Mouse (Mus musculus) left cerebral cortex, adult 8-10 months (tissue): ENCODE measurements around the gene Tmem234. TPM values are rescaled to one million over a fixed set of nuclear protein-coding genes. Genes with fewer than 3 reads are reported as not detected.
"Not testable (repeated sequence)": the region's sequence is repeated elsewhere in the genome, so short reads cannot be mapped to it uniquely, and the experiment has no call there.

Experiments
- DNase-seq, 2 experiments: peaks; one replicate each; pipeline ENCODE4 v3.0.0; 2022; ENCODE audit warnings: low spot score in 2 of 2
- total RNA-seq, 4 experiments: library from RNA; stranded (reverse); gene quantifications; 2 replicates each; pipeline ENCODE4 v1.2.4; 2022

Gene Tmem234
- total RNA-seq = 10 to 100 TPM; 86.5 to 90.9 (median 89.3) TPM

DNA sequence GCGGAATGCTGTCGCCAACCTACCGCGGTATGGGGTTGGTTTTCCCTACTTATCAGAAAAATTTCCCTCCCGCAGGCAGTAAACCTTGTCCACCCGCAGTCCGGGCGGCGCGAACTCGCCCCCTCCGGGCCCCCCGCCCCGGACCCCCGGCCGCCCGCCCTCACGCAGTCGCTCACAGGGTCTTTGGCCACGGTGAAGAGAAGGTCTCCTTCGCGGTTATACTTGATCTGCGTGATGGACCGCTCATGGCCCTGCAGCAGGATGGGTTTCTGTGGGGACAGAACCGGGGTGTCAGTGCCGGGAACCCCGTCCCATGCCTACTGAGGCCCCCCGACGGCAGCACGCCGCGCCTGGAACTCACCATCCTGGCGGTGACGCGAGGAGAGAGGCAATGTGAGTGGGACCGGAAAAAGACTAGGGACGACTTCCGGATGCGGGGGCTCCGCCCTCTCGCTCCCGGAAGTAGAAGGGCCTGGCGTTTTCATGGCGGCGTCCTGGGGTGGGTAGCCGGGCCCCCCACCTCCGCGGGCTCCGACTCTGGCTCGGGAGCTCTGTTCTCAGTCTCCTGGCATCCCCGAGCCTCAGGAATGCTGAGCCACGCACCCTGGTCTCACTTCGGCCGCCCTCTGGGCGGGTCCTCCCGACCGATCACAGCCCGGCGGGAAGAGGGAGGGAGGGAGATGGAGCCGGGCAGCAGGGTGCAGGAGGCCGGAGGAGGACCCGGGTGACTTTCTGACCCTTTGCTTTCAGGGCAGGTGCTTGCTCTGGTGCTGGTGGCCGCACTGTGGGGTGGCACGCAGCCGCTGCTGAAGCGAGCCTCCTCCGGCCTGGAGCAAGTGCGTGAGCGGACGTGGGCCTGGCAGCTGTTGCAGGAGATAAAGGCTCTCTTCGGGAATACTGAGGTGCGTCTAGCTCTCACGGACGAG is at the start of gene Tmem234, which contains the start of gene Eif3i:
Gene Tmem234, plus strand, starts transcription at position 436 of the 926 bp plus-strand sequence.
Gene Eif3i, minus strand, starts transcription at position 416 of the 926 bp plus-strand sequence.
- DNase-seq = peak; percentile 53 to 74

- not testable (repeated sequence) for DNase-seq
These were observed 46.0 kb upstream of the Tmem234 start for GRCm38 (mm10) chr4:129554512-129554911.

- DNase-seq = peak in 1 of 2 experiments; percentile 34
These were observed 45.0 kb upstream of the Tmem234 start for GRCm38 (mm10) chr4:129555421-129555861.

DNA sequence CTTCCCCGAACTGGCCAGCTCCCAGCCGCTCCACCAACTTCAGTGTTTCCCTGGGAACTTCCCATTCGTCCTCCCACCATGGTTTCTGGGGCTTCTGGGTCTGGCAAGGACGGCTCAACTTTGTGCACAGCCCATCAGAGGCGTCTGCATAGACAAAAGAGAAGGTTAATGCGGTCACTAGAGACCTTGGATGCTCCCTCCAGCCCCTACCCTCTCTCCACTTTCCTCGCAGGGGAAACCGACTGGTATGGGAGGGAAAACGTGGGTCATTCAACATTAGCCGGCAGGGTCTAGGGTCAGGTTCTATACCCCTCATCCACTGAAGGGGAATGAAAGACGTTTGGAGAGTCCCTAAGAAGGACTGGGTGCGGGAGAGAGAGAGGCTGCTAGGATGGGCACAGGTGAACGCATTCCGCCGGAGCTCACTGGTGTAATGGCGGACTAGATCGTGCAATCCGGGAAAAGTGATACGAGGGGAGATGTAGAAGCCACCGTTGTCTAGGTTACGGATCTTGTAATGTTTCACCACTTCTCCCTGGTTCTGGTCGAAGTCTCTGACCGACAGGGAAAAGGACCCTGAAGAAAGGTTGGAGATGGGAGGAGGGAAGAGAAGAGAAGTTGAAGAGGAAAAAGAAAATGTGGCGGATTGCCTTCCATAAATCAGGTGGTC is 44.5 kb upstream of the Tmem234 start:
- peak in 1 of 2 experiments; percentile 10 for DNase-seq

DNA sequence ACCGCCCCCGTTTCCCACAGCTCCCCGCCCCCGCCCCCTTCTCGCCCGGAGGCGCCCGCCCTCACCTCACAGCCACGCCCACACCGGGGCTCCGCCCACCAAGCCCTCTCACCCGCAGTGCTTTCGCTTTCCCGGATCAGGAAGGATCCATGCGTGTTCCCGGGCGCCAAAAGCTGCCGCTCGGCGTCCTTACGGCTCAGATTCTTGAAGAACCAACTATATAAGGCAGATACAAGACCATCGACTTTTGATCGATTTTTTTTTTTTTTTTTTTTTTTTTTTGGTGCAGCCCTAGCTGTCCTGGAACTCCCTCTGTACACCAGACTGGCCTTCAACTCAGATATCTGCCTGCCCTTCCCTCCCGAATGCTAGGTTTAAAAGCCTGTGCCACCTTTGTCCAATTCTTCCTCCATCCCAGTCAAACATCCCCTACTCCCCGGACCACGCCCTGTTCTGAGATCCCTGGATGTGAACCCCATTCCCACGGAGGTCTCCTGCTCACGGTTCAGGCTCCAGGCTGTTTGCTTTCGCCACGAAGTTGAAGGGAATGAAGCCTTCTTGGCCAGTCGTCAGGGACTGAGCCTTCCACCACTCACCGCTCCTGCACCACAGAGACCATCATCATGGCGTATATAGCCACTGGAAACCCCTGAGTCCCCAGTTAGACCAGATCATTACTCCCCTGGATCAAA is 43.8 kb upstream of the Tmem234 start:
- DNase-seq = peak; percentile 63 to 72

- no peak for DNase-seq
These were observed 43.1 kb upstream of the Tmem234 start for GRCm38 (mm10) chr4:129557256-129557808.

DNA sequence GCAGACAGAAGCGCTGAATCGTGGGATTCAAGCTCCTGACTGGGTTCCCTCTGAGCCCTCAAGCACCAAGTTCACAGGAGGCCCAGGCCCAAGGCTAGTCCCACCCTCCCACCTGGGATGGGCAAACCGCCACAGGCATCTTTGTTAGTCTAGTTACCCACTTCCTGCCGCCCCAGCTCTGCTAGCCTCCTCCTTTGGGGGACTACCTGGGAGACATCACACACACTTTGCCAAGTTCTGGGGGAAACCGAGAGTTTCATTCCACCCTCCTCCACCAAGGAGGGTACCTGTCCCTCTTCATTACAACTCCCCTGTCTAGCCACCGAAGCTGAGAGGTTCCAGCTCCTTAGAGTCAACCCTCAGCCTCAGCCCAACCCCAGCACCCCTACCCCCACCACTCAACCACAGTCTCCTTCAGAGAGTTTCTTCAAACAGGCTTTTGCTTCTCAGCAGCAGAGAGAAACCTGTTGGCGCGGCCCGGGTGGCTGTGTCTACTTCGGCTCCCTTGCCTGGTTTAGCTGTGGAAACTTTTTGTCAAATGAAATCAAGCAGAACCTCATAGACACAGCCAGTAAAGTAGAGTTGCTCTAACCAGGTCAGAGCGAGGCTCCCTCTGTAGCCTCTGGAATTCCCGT is 42.0 kb upstream of the Tmem234 start:
- DNase-seq = no peak

DNA sequence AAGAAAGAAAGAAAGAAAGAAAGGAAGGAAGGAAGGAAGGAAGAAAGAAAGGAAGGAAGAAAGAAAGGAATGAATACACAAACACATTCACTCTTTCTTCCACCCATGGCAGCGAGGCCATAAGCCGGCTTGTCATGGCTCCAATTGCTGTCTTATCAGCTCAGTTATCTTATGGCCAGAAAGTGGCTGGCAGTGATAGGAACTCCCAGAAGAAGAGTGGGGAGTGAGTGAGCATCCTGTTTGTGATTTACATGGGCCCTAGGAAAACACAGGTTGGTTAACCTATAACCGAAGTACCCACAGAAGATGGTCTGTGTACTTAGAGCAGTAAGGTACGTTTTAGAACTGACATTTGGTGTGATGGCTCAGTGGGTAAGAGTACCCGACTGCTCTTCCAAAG is 39.3 kb upstream of the Tmem234 start:
- DNase-seq = no peak

- no peak for DNase-seq
These were observed 36.8 kb upstream of the Tmem234 start for GRCm38 (mm10) chr4:129563718-129564117.

GRCm38 (mm10) chr4:129565139-129565538 is 35.3 kb upstream of the Tmem234 start:
- no peak for DNase-seq

DNA sequence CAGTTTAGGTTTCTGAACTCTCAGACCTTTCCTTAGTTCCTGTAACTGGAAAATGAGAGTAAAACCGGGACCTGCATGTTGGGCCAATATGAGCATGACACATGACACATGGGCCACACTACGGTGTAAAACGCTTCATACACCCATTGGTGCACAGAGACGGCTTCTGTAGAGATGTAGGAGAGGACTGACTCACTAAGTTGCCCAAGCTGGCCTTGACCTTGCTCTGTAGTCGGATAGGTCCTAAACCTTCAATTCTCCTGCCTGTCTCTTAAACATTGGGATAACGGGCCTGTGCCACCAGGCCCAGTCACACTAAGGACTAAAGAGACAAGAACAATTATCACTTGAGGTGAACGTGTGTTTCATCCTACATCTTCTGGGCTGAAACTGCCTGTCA is 32.1 kb upstream of the Tmem234 start:
- DNase-seq = no peak

DNA sequence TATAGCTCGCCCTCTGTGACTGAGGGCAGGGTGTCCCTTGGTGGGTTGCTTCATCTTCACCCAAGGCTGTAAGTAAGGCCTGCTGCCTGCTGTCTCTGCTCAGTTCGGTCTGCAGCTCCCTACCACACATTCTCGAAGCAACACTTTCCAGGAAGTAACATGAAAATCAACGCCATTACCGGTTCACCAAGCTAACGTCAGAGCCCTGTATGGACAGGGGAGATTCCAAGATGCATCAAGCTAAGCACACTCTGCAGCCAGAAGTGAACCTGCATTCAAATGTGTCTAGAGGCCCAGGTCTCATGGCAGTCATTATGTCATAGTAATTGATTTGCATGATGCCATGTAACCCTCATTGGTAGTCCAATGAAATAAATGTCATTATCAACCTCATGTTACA is 30.4 kb upstream of the Tmem234 start:
- no peak for DNase-seq

DNA sequence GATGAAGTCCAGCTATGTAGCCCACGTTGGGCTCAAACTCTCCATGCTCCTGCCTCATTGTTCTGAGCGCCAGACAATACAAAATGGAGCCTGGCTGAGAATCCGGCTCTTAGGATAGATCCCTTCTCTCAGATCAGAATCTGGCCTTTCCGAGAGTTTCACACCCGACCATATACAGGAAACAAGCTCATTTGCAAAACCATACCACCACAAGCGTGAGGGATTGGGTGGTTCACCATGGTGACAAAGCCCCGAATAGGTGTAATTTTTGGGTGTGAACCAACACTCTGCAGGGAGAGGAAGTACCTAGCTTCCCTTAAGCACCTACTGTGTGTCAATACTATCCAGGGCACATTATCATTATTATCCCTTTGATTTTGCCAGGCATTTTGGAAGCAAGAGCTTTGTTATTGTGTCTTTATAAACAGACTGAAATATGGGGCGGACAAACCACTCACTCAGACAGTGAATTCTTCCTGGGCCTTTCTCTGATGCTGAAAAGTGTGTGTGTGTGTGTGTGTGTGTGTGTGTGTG is 28.9 kb upstream of the Tmem234 start:
- no peak for DNase-seq

DNA sequence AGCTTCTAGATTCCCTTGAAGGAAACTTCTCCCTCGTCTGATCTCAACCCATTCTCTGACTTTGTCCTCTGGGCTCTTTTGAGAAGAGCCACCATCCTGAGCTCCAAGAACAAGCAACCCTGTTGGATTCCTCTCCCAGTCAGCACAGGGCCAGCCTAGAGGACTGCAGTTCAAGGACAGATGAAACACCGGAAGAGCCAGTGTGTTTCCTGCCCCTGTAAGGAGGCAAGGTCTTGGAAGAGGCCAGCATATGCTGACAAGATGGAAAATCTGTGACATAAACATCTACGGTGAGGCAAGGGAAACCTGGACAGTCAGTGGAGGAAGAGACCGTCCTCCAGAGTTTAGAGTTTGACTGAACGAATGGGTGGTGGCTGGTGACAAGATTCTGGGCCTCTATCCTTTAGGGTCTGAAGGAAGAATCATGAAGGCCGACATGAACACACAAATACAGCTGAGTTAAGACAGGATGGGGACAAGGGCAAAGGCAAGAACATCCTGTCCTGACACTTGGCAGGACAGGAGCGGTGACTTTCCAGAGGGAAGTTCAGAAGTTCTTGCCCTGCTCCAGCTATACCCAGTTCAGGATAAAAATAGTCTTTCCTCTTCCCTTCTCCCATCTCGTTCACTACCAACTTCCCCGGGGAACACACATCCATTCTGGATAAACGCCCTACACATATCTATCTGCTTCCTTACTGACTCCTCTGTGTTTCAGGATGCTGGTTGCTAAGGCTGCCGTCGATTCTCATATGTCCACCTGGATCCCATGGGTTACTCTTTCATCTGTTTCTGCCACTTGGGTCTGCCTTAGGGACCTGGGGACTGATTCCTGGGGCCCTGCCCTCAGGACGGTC is 28.0 kb upstream of the Tmem234 start:
- DNase-seq = no peak

GRCm38 (mm10) chr4:129573093-129573370 is 27.4 kb upstream of the Tmem234 start:
- DNase-seq = no peak

GRCm38 (mm10) chr4:129573430-129573829 is 27.0 kb upstream of the Tmem234 start, which contains the start of gene Lck:
Gene Lck (minus strand): TSS chr4:129573641.
- no peak for DNase-seq

GRCm38 (mm10) chr4:129575171-129575844 is 25.2 kb upstream of the Tmem234 start:
- no peak for DNase-seq

- DNase-seq = peak in 1 of 2 experiments; percentile 21
These were observed 23.5 kb upstream of the Tmem234 start for GRCm38 (mm10) chr4:129576863-129577491.

- no peak for DNase-seq
These were observed 22.8 kb upstream of the Tmem234 start for GRCm38 (mm10) chr4:129577688-129578087.
